ENCODE assay signal across 7 mouse cellular contexts in the genomic region with DNA sequence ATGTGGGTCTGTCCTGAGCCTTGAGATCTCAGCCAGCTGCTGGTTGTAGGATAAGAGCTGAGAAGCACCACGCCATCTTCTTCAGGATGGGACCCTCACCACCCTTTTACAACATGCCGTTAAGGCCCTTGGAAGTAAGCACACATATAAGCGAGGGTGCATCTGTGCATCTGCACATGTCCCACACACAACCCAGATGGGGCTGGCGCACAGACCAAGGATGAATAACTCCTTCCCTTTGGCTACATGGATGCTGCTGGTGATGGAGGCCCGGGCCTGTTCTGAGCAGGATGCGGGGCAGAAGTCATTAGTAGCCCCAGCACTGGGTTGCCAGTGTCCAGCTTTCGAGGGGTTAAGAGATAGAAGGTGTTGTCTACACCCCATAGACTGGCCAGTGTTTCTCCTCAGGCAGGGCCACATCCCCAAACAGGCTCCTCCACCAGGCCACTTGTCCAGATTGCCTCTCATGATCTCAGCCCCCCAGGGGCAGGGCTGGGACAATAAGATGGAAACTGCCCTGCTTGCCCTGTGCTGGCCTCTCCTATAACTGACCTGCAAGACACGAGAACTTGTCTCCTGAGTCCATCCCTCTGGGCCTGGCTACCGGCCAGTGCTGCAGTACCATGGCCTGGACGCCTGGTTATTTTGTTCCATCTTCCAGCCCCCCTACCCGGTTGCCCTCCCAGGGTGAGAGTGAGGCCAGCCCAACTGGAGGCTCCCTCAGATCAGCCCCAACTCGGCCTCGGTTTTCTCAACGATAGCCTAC. TPM values are rescaled to one million over a fixed set of nuclear protein-coding genes. Genes with fewer than 3 reads are reported as not detected.
A peak's percentile ranks its signal among the peaks of the same experiment; 100 is the strongest.
DNase-seq lines count a peak whose midpoint lies in the region; ATAC-seq and TF ChIP-seq lines count a peak whose summit lies in the region.

No protein-coding gene starts in this region.

- peaks cover 6% of the 10 kb centered on the region; the same call in 1 of the 2 replicates for H3K4me1 ChIP-seq in lung, postnatal 0 days (ENCODE audit: insufficient read depth, low read depth, low read length)
- H3K4me1 ChIP-seq in lung, adult 2 months (ENCODE audit: control insufficient read depth, insufficient read depth, low read length) = peaks cover 7% of the 10 kb centered on the region
- H3K4me1 ChIP-seq in forebrain, embryonic 10.5 days = peaks cover 72% of the 10 kb centered on the region
- H3K4me1 ChIP-seq in hindbrain, embryonic 16.5 days (ENCODE audit: control insufficient read depth, insufficient read depth, low read depth, low read length) = peaks cover 46% of the 10 kb centered on the region

- no peak overlapping the region for H3K27ac ChIP-seq in lung, postnatal 0 days (ENCODE audit: low read length)
- H3K27ac ChIP-seq in forebrain, embryonic 10.5 days = peak overlapping the region; percentile 100
- H3K27ac ChIP-seq in hindbrain, embryonic 16.5 days (ENCODE audit: low read depth, low read length) = peak overlapping the region; percentile 99

- no peak for TF ChIP-seq CTCF in lung, postnatal 0 days (IDR thresholded peaks at IDR 0.05)
- TF ChIP-seq CTCF in lung, adult 2 months (IDR thresholded peaks at IDR 0.05; ENCODE audit: insufficient read depth, low read length) = no peak

- no peak for DNase-seq in lung, postnatal 0 days (ENCODE audit: low spot score)
- no peak for DNase-seq in lung, adult 2 months
- no peak for DNase-seq in forebrain, embryonic 10.5 days (ENCODE audit: extremely low spot score, low spot score)
- peak; percentile 54 for DNase-seq in neural tube, embryonic 10.5 days (ENCODE audit: extremely low spot score, low spot score)
- DNase-seq in yolk sac, embryonic 10.5 days (ENCODE audit: low spot score) = no peak
- no peak for DNase-seq in adrenal gland, postnatal 25 days

- no peaks in the 10 kb centered on the region for H3K9me3 ChIP-seq in lung, postnatal 0 days (ENCODE audit: low read length)
- H3K9me3 ChIP-seq in forebrain, embryonic 10.5 days = no peaks in the 10 kb centered on the region
- H3K9me3 ChIP-seq in hindbrain, embryonic 16.5 days (ENCODE audit: control insufficient read depth, low read length) = no peaks in the 10 kb centered on the region

- H3K4me3 ChIP-seq in lung, postnatal 0 days (ENCODE audit: low read depth, low read length) = peak overlapping the region; percentile 69; the same call in 1 of the 2 replicates
- no peak overlapping the region for H3K4me3 ChIP-seq in lung, adult 2 months (replicated peaks; ENCODE audit: extremely low read depth, low read depth, low read length)
- peak overlapping the region; percentile 98 for H3K4me3 ChIP-seq in forebrain, embryonic 10.5 days
- peak overlapping the region; percentile 99 for H3K4me3 ChIP-seq in hindbrain, embryonic 16.5 days (ENCODE audit: low read length)

- TF ChIP-seq EP300 in lung, postnatal 0 days (IDR thresholded peaks at IDR 0.05) = no peak

- WGBS in lung, postnatal 0 days = 48% methylated on average over 14 of the region's 14 CpGs
- 51% methylated on average over 14 of the region's 14 CpGs for WGBS in lung, adult 2 months
- WGBS in forebrain, embryonic 10.5 days = 42% methylated on average over 14 of the region's 14 CpGs
- 15% methylated on average over 14 of the region's 14 CpGs for WGBS in hindbrain, embryonic 16.5 days

- H3K36me3 ChIP-seq in lung, postnatal 0 days (ENCODE audit: insufficient read depth, low read length) = no peaks in the 10 kb centered on the region
- peaks cover 39% of the 10 kb centered on the region for H3K36me3 ChIP-seq in forebrain, embryonic 10.5 days (replicated peaks)
- H3K36me3 ChIP-seq in hindbrain, embryonic 16.5 days (ENCODE audit: control insufficient read depth, insufficient read depth, low read length) = peaks cover 13% of the 10 kb centered on the region

- peaks cover 9% of the 10 kb centered on the region for H3K27me3 ChIP-seq in lung, postnatal 0 days (replicated peaks; ENCODE audit: insufficient read depth, low read length)
- no peaks in the 10 kb centered on the region for H3K27me3 ChIP-seq in forebrain, embryonic 10.5 days (ENCODE audit: poor library complexity, severe bottlenecking)
- H3K27me3 ChIP-seq in hindbrain, embryonic 16.5 days (replicated peaks; ENCODE audit: control insufficient read depth, insufficient read depth, low read length) = no peaks in the 10 kb centered on the region

- no peak for ATAC-seq in lung, postnatal 0 days
- ATAC-seq in hindbrain, embryonic 16.5 days = no peak

- peak overlapping the region; percentile 92 for H3K4me2 ChIP-seq in lung, postnatal 0 days (replicated peaks; ENCODE audit: low read depth, low read length)
- peak overlapping the region; percentile 99 for H3K4me2 ChIP-seq in hindbrain, embryonic 16.5 days (ENCODE audit: low read length)

- H3K9ac ChIP-seq in lung, postnatal 0 days (replicated peaks; ENCODE audit: low read depth) = 0 out of 2 replicates have a peak overlapping the region, but pooled peaks have one; percentile 74
- H3K9ac ChIP-seq in hindbrain, embryonic 16.5 days (ENCODE audit: low read depth, low read length) = peak overlapping the region; percentile 100

- TF ChIP-seq POLR2A in lung, adult 2 months (IDR thresholded peaks at IDR 0.05; ENCODE audit: borderline replicate concordance, extremely low read depth, low read depth, low read length) = no peak

RNA-seq across cellular contexts. Expression of a gene that starts 1.7 kb away (rescaled TPM):
- 43.0 and 50.6 TPM in 2 replicates for polyA plus RNA-seq in lung, postnatal 0 days (2015; fragmentation: Nextera tagmentation; extraction: Ambion mirVana)
- 20.6 and 21.6 TPM in 2 replicates for polyA plus RNA-seq in lung, adult 2 months (2012; rRNA removed)
- polyA plus RNA-seq in forebrain, embryonic 10.5 days (2016; fragmentation: Nextera tagmentation; extraction: Ambion mirVana) = 346 and 355 TPM in 2 replicates
- 482 and 556 TPM in 2 replicates for polyA plus RNA-seq in hindbrain, embryonic 16.5 days (2015; fragmentation: Nextera tagmentation; extraction: Ambion mirVana)
- 14.6 and 19.1 TPM in 2 replicates for total RNA-seq in adrenal gland, postnatal 25 days (2021)

RNA-seq across cellular contexts. Expression of a gene that starts 22.1 kb away (rescaled TPM):
- polyA plus RNA-seq in lung, postnatal 0 days (2015; fragmentation: Nextera tagmentation; extraction: Ambion mirVana) = 0.17 and 0.45 TPM in 2 replicates
- 5.6 and 9.6 TPM in 2 replicates for polyA plus RNA-seq in lung, adult 2 months (2012; rRNA removed)
- 0.75 and 0.88 TPM in 2 replicates for polyA plus RNA-seq in forebrain, embryonic 10.5 days (2016; fragmentation: Nextera tagmentation; extraction: Ambion mirVana)
- polyA plus RNA-seq in hindbrain, embryonic 16.5 days (2015; fragmentation: Nextera tagmentation; extraction: Ambion mirVana) = 4.4 and 4.9 TPM in 2 replicates
- total RNA-seq in adrenal gland, postnatal 25 days (2021) = 3.8 and 3.9 TPM in 2 replicates

RNA-seq across cellular contexts. Expression of a gene that starts 27.3 kb away (rescaled TPM):
- polyA plus RNA-seq in lung, postnatal 0 days (2015; fragmentation: Nextera tagmentation; extraction: Ambion mirVana) = 109 and 111 TPM in 2 replicates
- 72.1 and 80.5 TPM in 2 replicates for polyA plus RNA-seq in lung, adult 2 months (2012; rRNA removed)
- 200 and 209 TPM in 2 replicates for polyA plus RNA-seq in forebrain, embryonic 10.5 days (2016; fragmentation: Nextera tagmentation; extraction: Ambion mirVana)
- 161 and 177 TPM in 2 replicates for polyA plus RNA-seq in hindbrain, embryonic 16.5 days (2015; fragmentation: Nextera tagmentation; extraction: Ambion mirVana)
- total RNA-seq in adrenal gland, postnatal 25 days (2021) = 17.6 and 18.7 TPM in 2 replicates

RNA-seq across cellular contexts. Expression of a gene that starts 41.3 kb away (rescaled TPM):
- 20.4 and 20.5 TPM in 2 replicates for polyA plus RNA-seq in lung, postnatal 0 days (2015; fragmentation: Nextera tagmentation; extraction: Ambion mirVana)
- polyA plus RNA-seq in lung, adult 2 months (2012; rRNA removed) = 45.2 and 55.5 TPM in 2 replicates
- polyA plus RNA-seq in forebrain, embryonic 10.5 days (2016; fragmentation: Nextera tagmentation; extraction: Ambion mirVana) = 44.8 and 51.1 TPM in 2 replicates
- 15.8 and 25.0 TPM in 2 replicates for polyA plus RNA-seq in hindbrain, embryonic 16.5 days (2015; fragmentation: Nextera tagmentation; extraction: Ambion mirVana)
- total RNA-seq in adrenal gland, postnatal 25 days (2021) = 47.9 and 62.1 TPM in 2 replicates

RNA-seq across cellular contexts. Expression of a gene that starts 42.9 kb away (rescaled TPM):
- polyA plus RNA-seq in lung, postnatal 0 days (2015; fragmentation: Nextera tagmentation; extraction: Ambion mirVana) = 8.1 and 9.1 TPM in 2 replicates
- 39.8 TPM in 2 replicates for polyA plus RNA-seq in lung, adult 2 months (2012; rRNA removed)
- polyA plus RNA-seq in forebrain, embryonic 10.5 days (2016; fragmentation: Nextera tagmentation; extraction: Ambion mirVana) = 3.3 and 4.2 TPM in 2 replicates
- 3.6 and 4.3 TPM in 2 replicates for polyA plus RNA-seq in hindbrain, embryonic 16.5 days (2015; fragmentation: Nextera tagmentation; extraction: Ambion mirVana)
- 3.4 and 4.4 TPM in 2 replicates for total RNA-seq in adrenal gland, postnatal 25 days (2021)
